Mouse (Mus musculus): ENCODE data around the gene Fbln1.

DNA sequence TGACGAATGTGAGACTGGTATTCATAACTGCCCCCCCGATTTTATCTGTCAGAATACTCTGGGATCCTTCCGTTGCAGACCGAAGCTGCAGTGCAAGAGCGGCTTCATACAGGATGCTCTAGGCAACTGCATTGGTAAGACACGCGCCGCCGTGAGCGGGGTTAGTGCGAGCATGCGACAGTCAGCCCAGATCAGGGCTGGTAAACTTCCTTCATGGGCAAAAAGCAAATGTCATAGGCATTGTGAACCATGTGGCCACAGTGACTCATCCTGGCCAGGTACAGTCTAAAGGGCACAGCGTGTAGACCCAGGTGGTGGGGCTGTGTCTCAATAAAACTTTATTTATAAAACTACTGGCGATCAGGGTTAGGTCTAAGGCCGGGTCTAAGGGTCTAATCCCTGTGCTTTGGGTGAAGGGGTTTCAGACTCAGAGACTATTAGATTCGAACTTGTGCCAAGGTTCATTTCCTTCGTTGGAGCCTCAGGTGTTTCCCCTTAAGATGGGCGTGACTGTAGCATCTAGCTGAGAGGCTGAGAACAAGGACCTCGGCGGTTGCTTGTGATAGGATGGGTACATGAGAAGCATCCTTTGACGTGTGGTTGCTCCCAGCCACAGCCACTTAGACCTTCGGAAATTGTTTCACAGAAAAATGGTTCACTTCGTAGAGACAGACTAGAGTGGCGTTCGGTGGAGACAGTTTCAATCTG lies 26.9 kb downstream of the Fbln1 start:
- TF ChIP-seq POLR2A (IDR thresholded peaks at IDR 0.05; ENCODE audit: insufficient read depth, low read length): no peak
- TF ChIP-seq CTCF (IDR thresholded peaks at IDR 0.05; ENCODE audit: low read depth, low read length): no peak
- TF ChIP-seq EP300 (IDR thresholded peaks at IDR 0.05; ENCODE audit: insufficient read depth, low read depth, low read length): no peak
